Mouse (Mus musculus) hindbrain, embryonic 16.5 days (tissue): ENCODE results near the gene Tas2r117. TPM values are rescaled to one million over a fixed set of nuclear protein-coding genes. Genes with fewer than 3 reads are reported as not detected.

Experiments used
- ATAC-seq: fragments of 200-750 bp; cut with Nextera tagmentation; 2 replicates; pipeline ENCODE4 v1.8.0; 2017; ENCODE audit warnings: moderate TSS enrichment, moderate library complexity
- H3K27ac ChIP-seq: fragments of 300-500 bp; sonication (generic); 2 replicates; pipeline ENCODE4 v1.5.1; 2014; ENCODE audit warnings: low read depth, mild to moderate bottlenecking, control low read depth, low read length, moderate library complexity
- H3K27me3 ChIP-seq: fragments of 300-500 bp; sonication (generic); replicated peaks from 2 replicates; pipeline ENCODE4 v1.6.1; 2014; ENCODE audit warnings: low read length; ENCODE audit not compliant: control insufficient read depth, insufficient read depth
- H3K36me3 ChIP-seq: fragments of 300-500 bp; sonication (generic); 2 replicates; pipeline ENCODE4 v1.6.1; 2014; ENCODE audit warnings: mild to moderate bottlenecking, low read length, moderate library complexity, mixed read lengths; ENCODE audit not compliant: control insufficient read depth, insufficient read depth
- H3K4me1 ChIP-seq: fragments of 300-500 bp; sonication (generic); 2 replicates; pipeline ENCODE4 v1.6.1; 2014; ENCODE audit warnings: low read depth, low read length; ENCODE audit not compliant: control insufficient read depth, insufficient read depth
- H3K4me2 ChIP-seq: fragments of 300-500 bp; sonication (generic); 2 replicates; pipeline ENCODE4 v1.6.1; 2014; ENCODE audit warnings: mild to moderate bottlenecking, low read length, control low read depth, moderate library complexity
- H3K4me3 ChIP-seq: fragments of 300-500 bp; sonication (generic); 2 replicates; pipeline ENCODE4 v1.5.1; 2014; ENCODE audit warnings: mild to moderate bottlenecking, low read length, control low read depth, moderate library complexity
- H3K9ac ChIP-seq: fragments of 300-500 bp; sonication (generic); 2 replicates; pipeline ENCODE4 v1.6.1; 2014; ENCODE audit warnings: low read depth, mild to moderate bottlenecking, control low read depth, low read length, moderate library complexity
- H3K9me3 ChIP-seq: fragments of 300-500 bp; sonication (generic); 2 replicates; pipeline ENCODE4 v1.6.1; 2014; ENCODE audit warnings: mild to moderate bottlenecking, low read length, moderate library complexity; ENCODE audit not compliant: control insufficient read depth
- WGBS: fragments of 180-500 bp; shearing (Covaris S2); extraction: QIAGEN DNeasy Blood & Tissue Kit; methylation state at CpG from one replicate; pipeline ENCODE4 v1.1.7; 2014; 5-methylcytosine and 5-hydroxymethylcytosine counted together
- polyA plus RNA-seq: library from polyadenylated mRNA; unstranded; fragments of >200 nt; fragmentation: Nextera tagmentation; extraction: Ambion mirVana; gene quantifications from 2 replicates; pipeline ENCODE4 v1.2.1, GENCODE M21; 2015

Tas2r117 gene
- not detected in 2 replicates for polyA plus RNA-seq

DNA sequence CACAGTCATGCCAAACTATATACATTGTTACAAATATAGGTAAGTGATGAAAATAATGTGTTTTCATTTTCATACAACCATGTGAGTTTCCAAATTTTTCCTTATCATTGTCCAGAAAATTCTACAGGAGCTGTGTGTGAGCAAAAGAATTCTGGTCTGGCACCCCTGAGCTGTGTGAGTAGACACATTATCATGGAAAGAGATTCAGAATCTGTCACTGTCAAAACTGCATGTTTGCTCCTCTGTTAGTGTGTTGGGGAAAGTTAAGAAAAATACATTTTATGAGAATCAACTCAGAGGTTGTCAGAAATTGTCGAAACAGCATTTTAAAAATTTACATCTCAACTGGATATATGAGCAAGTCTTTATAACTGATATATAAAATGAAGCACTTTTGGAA lies at the start of gene Tas2r117:
Gene Tas2r117 (plus strand): TSS at position 301 of the 400 bp plus-strand sequence.
- Histone ChIP-seq H3K9ac (no peak within 1 kb of the TSS), H3K36me3 (no peaks in the 10 kb centered on the region), H3K9me3 (no peaks in the 10 kb centered on the region), H3K4me1 (no peaks in the 10 kb centered on the region), H3K4me3 (no peak within 1 kb of the TSS), H3K27ac (no peak within 1 kb of the TSS), H3K4me2 (no peak within 1 kb of the TSS), H3K27me3 (no peaks in the 10 kb centered on the region)
- 85% methylated on average over 1 of the region's 1 CpGs for WGBS
- no peak for ATAC-seq

GRCm38 (mm10) chr6:132754430-132754829 lies 48.2 kb upstream of the Tas2r117 start, which contains the start of gene Tas2r124:
Tas2r124 (plus strand) TSS chr6:132754730.
- no peaks in the 10 kb centered on the region for H3K9me3 ChIP-seq
- no peaks in the 10 kb centered on the region for H3K4me1 ChIP-seq
- ATAC-seq = no peak
- H3K9ac ChIP-seq = no peak within 1 kb of the TSS
- H3K4me2 ChIP-seq = no peak within 1 kb of the TSS
- H3K27me3 ChIP-seq = no peaks in the 10 kb centered on the region
- no peak within 1 kb of the TSS for H3K27ac ChIP-seq
- 84% methylated on average over 1 of the region's 1 CpGs for WGBS
- no peak within 1 kb of the TSS for H3K4me3 ChIP-seq
- no peaks in the 10 kb centered on the region for H3K36me3 ChIP-seq

DNA sequence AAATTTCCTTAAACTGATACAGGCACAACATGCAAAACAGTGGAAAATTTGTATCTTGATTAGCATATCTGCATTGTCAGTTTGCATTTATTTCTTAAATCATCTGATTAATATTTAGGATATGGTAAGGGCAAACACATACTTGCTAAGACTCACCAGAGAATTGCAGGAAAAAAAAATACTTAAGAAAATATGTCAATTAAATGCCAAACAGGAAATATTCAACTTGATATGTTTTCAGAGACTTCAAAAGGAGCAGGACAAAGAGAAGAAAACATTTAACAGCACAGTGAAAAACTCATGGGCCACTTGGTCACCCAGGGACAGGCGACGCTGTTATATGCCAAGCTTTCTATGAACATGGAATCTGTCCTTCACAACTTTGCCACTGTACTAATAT lies 40.8 kb upstream of the Tas2r117 start, which contains the start of gene Tas2r102:
Gene Tas2r102 (plus strand): TSS at position 301 of the 400 bp plus-strand sequence.
- H3K9me3 ChIP-seq = no peaks in the 10 kb centered on the region
- H3K9ac ChIP-seq = no peak within 1 kb of the TSS
- WGBS = 95% methylated on average over 2 of the region's 2 CpGs
- no peak within 1 kb of the TSS for H3K27ac ChIP-seq
- no peak for ATAC-seq
- no peaks in the 10 kb centered on the region for H3K27me3 ChIP-seq
- H3K4me2 ChIP-seq = no peak within 1 kb of the TSS
- no peaks in the 10 kb centered on the region for H3K36me3 ChIP-seq
- no peak within 1 kb of the TSS for H3K4me3 ChIP-seq
- H3K4me1 ChIP-seq = no peaks in the 10 kb centered on the region

DNA sequence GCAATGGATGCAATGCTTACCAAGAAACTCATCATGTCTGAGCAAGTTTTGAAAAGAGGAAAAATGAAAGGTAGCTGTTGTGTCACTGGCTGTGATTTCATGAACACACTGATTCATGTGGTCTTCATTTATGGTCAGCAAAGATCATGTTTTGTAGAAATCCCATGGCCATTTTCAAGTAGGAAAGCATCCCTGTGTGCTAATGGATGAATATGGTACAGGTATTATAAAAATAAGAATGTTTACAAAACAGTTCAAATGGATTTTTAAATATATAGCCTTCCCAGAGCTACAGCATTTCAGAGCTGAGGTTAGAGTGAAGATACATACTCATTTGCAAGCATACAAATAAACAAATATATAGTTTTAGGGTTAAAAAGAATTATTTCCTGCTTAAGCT lies 24.6 kb upstream of the Tas2r117 start, which contains the start of gene Tas2r136:
Gene Tas2r136 (minus strand): TSS at position 101 of the 400 bp plus-strand sequence.
- Histone ChIP-seq H3K4me2 (no peak within 1 kb of the TSS), H3K36me3 (no peaks in the 10 kb centered on the region), H3K27me3 (no peaks in the 10 kb centered on the region), H3K4me3 (no peak within 1 kb of the TSS), H3K4me1 (no peaks in the 10 kb centered on the region), H3K27ac (no peak within 1 kb of the TSS), H3K9me3 (no peaks in the 10 kb centered on the region), H3K9ac (no peak within 1 kb of the TSS)
- ATAC-seq = no peak

DNA sequence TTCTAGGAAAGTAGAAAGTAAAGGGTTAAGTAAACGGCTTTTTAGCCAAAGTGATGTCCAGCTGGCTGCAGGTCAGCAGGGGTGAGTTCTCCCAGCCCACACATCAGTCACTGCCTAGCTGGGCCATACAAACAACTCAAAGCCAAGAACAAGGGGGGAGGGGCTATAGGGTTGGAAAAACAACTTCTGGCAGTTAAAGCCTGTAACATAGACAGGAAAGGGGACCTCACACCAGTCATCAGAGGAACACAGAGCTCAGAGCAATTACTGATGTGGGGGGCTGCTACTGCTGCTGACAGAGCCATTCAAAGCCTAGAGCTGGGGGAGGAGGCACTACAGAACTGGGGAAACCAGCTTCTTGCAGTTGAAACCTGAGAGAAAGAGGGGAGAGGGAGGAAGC lies 7.2 kb upstream of the Tas2r117 start:
- H3K9me3 ChIP-seq = peaks cover 11% of the 10 kb centered on the region
- 25% methylated on average over 1 of the region's 1 CpGs for WGBS
- H3K9ac ChIP-seq = no peak overlapping the region
- no peak overlapping the region for H3K27ac ChIP-seq
- no peaks in the 10 kb centered on the region for H3K27me3 ChIP-seq
- no peaks in the 10 kb centered on the region for H3K4me1 ChIP-seq
- H3K4me2 ChIP-seq = no peak overlapping the region
- no peak for ATAC-seq
- H3K4me3 ChIP-seq = no peak overlapping the region
- H3K36me3 ChIP-seq = no peaks in the 10 kb centered on the region

GRCm38 (mm10) chr6:132846842-132847241 lies 44.2 kb downstream of the Tas2r117 start, which contains the start of gene Tas2r123:
Tas2r123 (plus strand) TSS chr6:132847142.
- H3K4me2 ChIP-seq = no peak within 1 kb of the TSS
- no peak for ATAC-seq
- no peaks in the 10 kb centered on the region for H3K9me3 ChIP-seq
- H3K4me1 ChIP-seq = no peaks in the 10 kb centered on the region
- H3K27ac ChIP-seq = no peak within 1 kb of the TSS
- H3K36me3 ChIP-seq = no peaks in the 10 kb centered on the region
- no peaks in the 10 kb centered on the region for H3K27me3 ChIP-seq
- WGBS = 71% methylated on average over 1 of the region's 1 CpGs
- H3K4me3 ChIP-seq = no peak within 1 kb of the TSS
- no peak within 1 kb of the TSS for H3K9ac ChIP-seq

Other genes with a start within 250 kb of the Tas2r117 start
- not detected in 2 replicates for gene Prh1, start 233.0 kb upstream of the Tas2r117 start, polyA plus RNA-seq
- gene Prp2, start 206.9 kb upstream of the Tas2r117 start, polyA plus RNA-seq = not detected in 2 replicates
- not detected in 2 replicates for gene A630073D07Rik, start 151.3 kb upstream of the Tas2r117 start, polyA plus RNA-seq
- gene Tas2r120, start 145.9 kb upstream of the Tas2r117 start, polyA plus RNA-seq = not detected in 2 replicates
- not detected in 2 replicates for gene Tas2r121, start 101.8 kb upstream of the Tas2r117 start, polyA plus RNA-seq
- not detected in 2 replicates for gene Tas2r122, start 90.9 kb upstream of the Tas2r117 start, polyA plus RNA-seq
- not detected in 2 replicates for gene Tas2r115, start 64.8 kb upstream of the Tas2r117 start, polyA plus RNA-seq
- gene Tas2r124, start 48.1 kb upstream of the Tas2r117 start, polyA plus RNA-seq = not detected in 2 replicates
- not detected in 2 replicates for gene Tas2r102, start 40.7 kb upstream of the Tas2r117 start, polyA plus RNA-seq
- not detected in 2 replicates for gene Tas2r136, start 24.7 kb upstream of the Tas2r117 start, polyA plus RNA-seq
- not detected in 2 replicates for gene Tas2r123, start 44.3 kb downstream of the Tas2r117 start, polyA plus RNA-seq
- gene Tas2r116, start 52.6 kb downstream of the Tas2r117 start, polyA plus RNA-seq = not detected in 2 replicates
- gene Tas2r110, start 65.2 kb downstream of the Tas2r117 start, polyA plus RNA-seq = not detected in 2 replicates
- not detected in 2 replicates for gene Tas2r113, start 90.2 kb downstream of the Tas2r117 start, polyA plus RNA-seq
- gene Tas2r125, start 106.8 kb downstream of the Tas2r117 start, polyA plus RNA-seq = 0.17 TPM in 1 of 2 replicates, not detected in the other
- gene Tas2r129, start 148.3 kb downstream of the Tas2r117 start, polyA plus RNA-seq = not detected in 2 replicates
- not detected in 2 replicates for gene Tas2r131, start 155.1 kb downstream of the Tas2r117 start, polyA plus RNA-seq
- not detected in 2 replicates for gene Tas2r109, start 178.1 kb downstream of the Tas2r117 start, polyA plus RNA-seq
- not detected in 2 replicates for gene Tas2r103, start 234.3 kb downstream of the Tas2r117 start, polyA plus RNA-seq